In the genomic region with DNA sequence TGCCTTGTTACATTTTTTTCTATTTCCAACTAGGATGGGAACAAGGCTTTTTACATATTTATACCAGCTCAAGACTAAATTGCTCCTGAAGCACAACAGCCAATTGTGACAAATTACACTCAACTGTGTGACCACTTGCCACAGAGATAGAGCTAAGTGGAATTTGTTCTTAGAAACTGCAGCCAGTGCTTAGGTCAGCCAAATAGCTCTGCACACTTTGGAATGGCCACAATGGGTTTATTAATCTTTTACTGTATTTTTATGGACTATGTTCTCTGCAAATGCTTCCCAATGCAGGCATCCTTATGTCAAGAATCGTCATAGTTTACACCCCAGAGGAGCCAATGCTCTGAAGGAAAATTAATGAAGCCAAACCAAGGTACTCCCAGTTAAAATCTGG, we compare ENCODE assay signal across 11 mouse cellular contexts.
"Had no signal": no experiment of that assay in that cellular context is flagged by ENCODE, and none has a peak within 500 bp of the region (broad histone marks: within the 10 kb centered on the region; RNA-seq: fewer than 3 reads in every experiment).

No protein-coding gene starts in this region.

- H3K36me3 ChIP-seq: limb, embryonic 12.5 days; limb, embryonic 15.5 days; liver, embryonic 13.5 days had no signal

- H3K4me3 ChIP-seq: left cerebral cortex, adult 2 months; limb, embryonic 12.5 days; limb, embryonic 15.5 days; liver, embryonic 13.5 days had no signal

- H3K27me3 ChIP-seq: limb, embryonic 12.5 days; limb, embryonic 15.5 days; liver, embryonic 13.5 days had no signal

- H3K27ac ChIP-seq: left cerebral cortex, adult 2 months; limb, embryonic 12.5 days; limb, embryonic 15.5 days; liver, embryonic 13.5 days had no signal

- DNase-seq: layer of hippocampus, postnatal 36 days; liver, embryonic 13.5 days; lung, adult 2 months; lung, postnatal 14 days; lung, postnatal 4 days; midbrain, embryonic 14.5 days; thymus, adult 18-20 months; thymus, postnatal 36 days had no signal

- H3K9me3 ChIP-seq: limb, embryonic 12.5 days; limb, embryonic 15.5 days; liver, embryonic 13.5 days had no signal

- H3K4me1 ChIP-seq: limb, embryonic 12.5 days; limb, embryonic 15.5 days; liver, embryonic 13.5 days had no signal
